Comparison of ENCODE assay signal across 9 mouse cellular contexts in genomic region chr12:76552321-76552720, GRCm38 (mm10). TPM values are rescaled to one million over a fixed set of nuclear protein-coding genes. Genes with fewer than 3 reads are reported as not detected.
A peak's percentile ranks its signal among the peaks of the same experiment; 100 is the strongest.
DNase-seq lines count a peak whose midpoint lies in the region; ATAC-seq and TF ChIP-seq lines count a peak whose summit lies in the region.
"Had no signal": no experiment of that assay in that cellular context is flagged by ENCODE, and none has a peak within 500 bp of the region (broad histone marks: within the 10 kb centered on the region; RNA-seq: fewer than 3 reads in every experiment).

No protein-coding gene starts in this region.

- peak overlapping the region; percentile 21; the same call in 1 of the 2 replicates for H3K9ac ChIP-seq in heart, embryonic 14.5 days (ENCODE audit: low read length)
- no peak overlapping the region for H3K9ac ChIP-seq in limb, embryonic 14.5 days (ENCODE audit: low read depth, low read length, severe bottlenecking)
- H3K9ac ChIP-seq in hindbrain, embryonic 14.5 days = no peak overlapping the region
- H3K9ac ChIP-seq: hindbrain, embryonic 12.5 days had no signal

- no peak for TF ChIP-seq POLR2A in limb, embryonic 14.5 days (IDR thresholded peaks at IDR 0.05; ENCODE audit: borderline replicate concordance, extremely low read depth, insufficient read depth, insufficient read length)

- ATAC-seq in heart, embryonic 14.5 days (ENCODE audit: insufficient number of reproducible peaks, insufficient read depth, low FRiP score, low read depth) = peak; percentile 79
- ATAC-seq in limb, embryonic 14.5 days (ENCODE audit: low FRiP score, low read depth) = no peak
- ATAC-seq in hindbrain, embryonic 14.5 days (ENCODE audit: low FRiP score) = no peak

- DNase-seq in urinary bladder, postnatal 36 days (ENCODE audit: low spot score in 2 of 2) = peak; percentile 70 to 81
- DNase-seq in urinary bladder, adult 2 months (ENCODE audit: low spot score) = no peak
- DNase-seq in limb, embryonic 14.5 days (ENCODE audit: low spot score) = peak; percentile 64
- no peak for DNase-seq in thymus, postnatal 0 days (ENCODE audit: low spot score)
- DNase-seq in hindbrain, embryonic 14.5 days (ENCODE audit: low spot score) = no peak
- DNase-seq in frontal cortex, postnatal 36 days (ENCODE audit: low spot score in 2 of 2) = no peak
- DNase-seq in layer of hippocampus, adult 18-20 months (ENCODE audit: low spot score in 2 of 2) = no peak

- peaks cover 64 to 96% of the 10 kb centered on the region in 2 experiments for H3K4me1 ChIP-seq in heart, embryonic 14.5 days (ENCODE audit: control insufficient read depth in 2 of 2, insufficient read depth in 2 of 2, low read length in 2 of 2)
- peaks cover 19% of the 10 kb centered on the region for H3K4me1 ChIP-seq in limb, embryonic 14.5 days (ENCODE audit: control insufficient read depth, insufficient read depth, low read length)
- peaks cover 8% of the 10 kb centered on the region; the same call in 1 of the 2 replicates for H3K4me1 ChIP-seq in hindbrain, embryonic 14.5 days (replicated peaks; ENCODE audit: control insufficient read depth, insufficient read depth, low read length)

- H3K9me3 ChIP-seq in heart, embryonic 14.5 days (ENCODE audit: control insufficient read depth, low read length) = no peaks in the 10 kb centered on the region
- no peaks in the 10 kb centered on the region for H3K9me3 ChIP-seq in limb, embryonic 14.5 days (ENCODE audit: control insufficient read depth, low read length)
- no peaks in the 10 kb centered on the region for H3K9me3 ChIP-seq in hindbrain, embryonic 14.5 days (ENCODE audit: control insufficient read depth, low read length)
- H3K9me3 ChIP-seq: hindbrain, embryonic 12.5 days had no signal

- peak overlapping the region; percentile 38 for H3K4me2 ChIP-seq in heart, embryonic 14.5 days (ENCODE audit: low read length)
- H3K4me2 ChIP-seq in limb, embryonic 14.5 days (replicated peaks; ENCODE audit: low read depth, low read length, severe bottlenecking) = no peak overlapping the region
- no peak overlapping the region for H3K4me2 ChIP-seq in hindbrain, embryonic 14.5 days (replicated peaks)
- H3K4me2 ChIP-seq: hindbrain, embryonic 12.5 days had no signal

- no peak overlapping the region for H3K4me3 ChIP-seq in heart, embryonic 14.5 days (ENCODE audit: control insufficient read depth in 1 of 2, insufficient read depth in 1 of 2, low read depth in 1 of 2, low read length in 2 of 2)
- H3K4me3 ChIP-seq in limb, embryonic 14.5 days (replicated peaks; ENCODE audit: low read length) = no peak overlapping the region
- no peak overlapping the region for H3K4me3 ChIP-seq in hindbrain, embryonic 14.5 days (replicated peaks; ENCODE audit: low read length)
- H3K4me3 ChIP-seq: hindbrain, embryonic 12.5 days had no signal

- H3K36me3 ChIP-seq in heart, embryonic 14.5 days (ENCODE audit: control insufficient read depth, insufficient read depth, low read length) = 0 out of 2 replicates have a peak, but pooled peaks cover 5% of the 10 kb centered on the region
- no peaks in the 10 kb centered on the region for H3K36me3 ChIP-seq in limb, embryonic 14.5 days (ENCODE audit: control insufficient read depth, insufficient read depth, low read length)
- H3K36me3 ChIP-seq in hindbrain, embryonic 14.5 days (replicated peaks; ENCODE audit: control insufficient read depth, insufficient read depth) = no peaks in the 10 kb centered on the region
- H3K36me3 ChIP-seq: hindbrain, embryonic 12.5 days had no signal

- 10% methylated on average over 8 of the region's 8 CpGs for WGBS in heart, embryonic 14.5 days
- 43% methylated on average over 8 of the region's 8 CpGs for WGBS in limb, embryonic 14.5 days
- WGBS in hindbrain, embryonic 14.5 days = 59% methylated on average over 8 of the region's 8 CpGs

- no peaks in the 10 kb centered on the region for H3K27me3 ChIP-seq in heart, embryonic 14.5 days (ENCODE audit: control insufficient read depth, insufficient read depth, low read length)
- no peaks in the 10 kb centered on the region for H3K27me3 ChIP-seq in limb, embryonic 14.5 days (ENCODE audit: control insufficient read depth, insufficient read depth, low read length)
- H3K27me3 ChIP-seq in hindbrain, embryonic 14.5 days (ENCODE audit: control insufficient read depth, insufficient read depth, low read length) = peaks cover 8% of the 10 kb centered on the region

- peak overlapping the region; percentile 79 to 88 for H3K27ac ChIP-seq in heart, embryonic 14.5 days (replicated peaks in 1 of 2; ENCODE audit: control insufficient read depth in 1 of 2, insufficient read depth in 1 of 2, low read depth in 2 of 2, low read length in 2 of 2)
- no peak overlapping the region for H3K27ac ChIP-seq in limb, embryonic 14.5 days (replicated peaks; ENCODE audit: low read depth, low read length)
- no peak overlapping the region for H3K27ac ChIP-seq in hindbrain, embryonic 14.5 days
- H3K27ac ChIP-seq: hindbrain, embryonic 12.5 days had no signal

RNA-seq across cellular contexts. Expression of gene Plekhg3, which starts 21.6 kb away (rescaled TPM):
- 56.5 and 62.8 TPM in 2 replicates for polyA plus RNA-seq in urinary bladder, adult 2 months (2012; rRNA removed)
- polyA plus RNA-seq in heart, embryonic 14.5 days (2014; fragmentation: Nextera tagmentation; extraction: Ambion mirVana) = 5.9 and 7.5 TPM in 2 replicates
- 22.7 and 23.7 TPM in 2 replicates for polyA plus RNA-seq in limb, embryonic 14.5 days (2012; rRNA removed)
- 5.6 and 7.9 TPM in 2 replicates for polyA plus RNA-seq in limb, embryonic 14.5 days (2014; fragmentation: Nextera tagmentation; extraction: Ambion mirVana)
- 3.3 and 4.7 TPM in 2 replicates for polyA plus RNA-seq in thymus, postnatal 0 days (2015; fragmentation: Nextera tagmentation; extraction: Ambion mirVana)
- polyA plus RNA-seq in hindbrain, embryonic 14.5 days (2014; fragmentation: Nextera tagmentation; extraction: Ambion mirVana) = 1.3 and 1.6 TPM in 2 replicates
- 10 to 100 TPM; 21.9 to 24.5 TPM for total RNA-seq in layer of hippocampus, adult 18-20 months (2021)

Comparison
In these comparisons a context has a peak if more than half of its experiments do, and no peak if none do; other contexts are left out.
1. DNase-seq: peak in urinary bladder, postnatal 36 days (2 of 2) and limb, embryonic 14.5 days (single experiment); none in urinary bladder, adult 2 months (single experiment), thymus, postnatal 0 days (single experiment), hindbrain, embryonic 14.5 days (single experiment), frontal cortex, postnatal 36 days (0 of 2) and layer of hippocampus, adult 18-20 months (0 of 2).
2. H3K27ac ChIP-seq: peak in heart, embryonic 14.5 days (2 of 2); none in limb, embryonic 14.5 days (single experiment) and hindbrain, embryonic 14.5 days (single experiment).